Mouse (Mus musculus) spleen, postnatal 4 days (tissue): ENCODE results near the gene Krt81.

Experiments
- DNase-seq, 2 experiments: peaks; one replicate each; pipeline ENCODE4 v3.0.0; 2022; ENCODE audit warnings: low spot score in 2 of 2

Gene Krt81

DNA sequence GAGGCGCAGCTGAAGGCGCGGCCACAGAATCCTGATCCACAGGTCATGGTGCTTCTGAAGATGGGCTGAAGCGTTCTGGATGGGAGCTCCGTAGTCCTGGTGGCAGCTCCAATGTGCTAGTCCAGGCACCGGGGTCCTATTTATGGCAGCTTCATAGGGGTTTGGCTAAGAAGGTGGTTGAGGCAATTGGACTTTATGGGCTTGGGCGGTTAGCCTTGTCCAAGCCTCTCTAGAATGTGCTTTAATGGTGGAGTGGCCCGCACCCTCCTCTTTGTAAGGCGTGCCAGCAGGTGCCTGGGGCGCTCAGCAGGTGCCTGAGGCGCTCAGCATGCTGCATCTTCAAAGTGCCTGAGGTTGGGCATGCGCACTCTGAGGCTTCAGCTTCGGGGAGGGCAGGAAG lies at the start of gene Krt81:
Gene Krt81 (minus strand): TSS at position 101 of the 400 bp plus-strand sequence.
- no peak for DNase-seq

DNA sequence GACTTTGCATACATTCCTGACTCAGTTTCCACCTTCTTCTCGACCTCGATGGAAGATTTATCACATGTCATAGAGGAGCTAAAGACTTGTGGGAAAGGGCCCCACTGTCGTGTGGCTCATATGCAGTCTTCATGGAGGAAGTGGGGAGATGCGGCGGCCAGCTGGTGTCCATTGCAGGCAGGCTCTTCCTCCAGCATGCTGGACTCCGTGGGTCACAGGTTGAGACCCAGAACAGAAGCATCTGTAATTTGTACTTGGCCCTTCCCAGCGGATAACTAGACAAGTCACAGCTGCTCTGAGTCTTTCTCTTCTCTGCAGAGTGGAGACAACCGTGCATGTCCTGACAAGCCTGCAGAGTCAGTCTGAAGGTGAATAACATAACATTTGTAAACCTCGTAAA lies 44.7 kb upstream of the Krt81 start:
- no peak for DNase-seq

DNA sequence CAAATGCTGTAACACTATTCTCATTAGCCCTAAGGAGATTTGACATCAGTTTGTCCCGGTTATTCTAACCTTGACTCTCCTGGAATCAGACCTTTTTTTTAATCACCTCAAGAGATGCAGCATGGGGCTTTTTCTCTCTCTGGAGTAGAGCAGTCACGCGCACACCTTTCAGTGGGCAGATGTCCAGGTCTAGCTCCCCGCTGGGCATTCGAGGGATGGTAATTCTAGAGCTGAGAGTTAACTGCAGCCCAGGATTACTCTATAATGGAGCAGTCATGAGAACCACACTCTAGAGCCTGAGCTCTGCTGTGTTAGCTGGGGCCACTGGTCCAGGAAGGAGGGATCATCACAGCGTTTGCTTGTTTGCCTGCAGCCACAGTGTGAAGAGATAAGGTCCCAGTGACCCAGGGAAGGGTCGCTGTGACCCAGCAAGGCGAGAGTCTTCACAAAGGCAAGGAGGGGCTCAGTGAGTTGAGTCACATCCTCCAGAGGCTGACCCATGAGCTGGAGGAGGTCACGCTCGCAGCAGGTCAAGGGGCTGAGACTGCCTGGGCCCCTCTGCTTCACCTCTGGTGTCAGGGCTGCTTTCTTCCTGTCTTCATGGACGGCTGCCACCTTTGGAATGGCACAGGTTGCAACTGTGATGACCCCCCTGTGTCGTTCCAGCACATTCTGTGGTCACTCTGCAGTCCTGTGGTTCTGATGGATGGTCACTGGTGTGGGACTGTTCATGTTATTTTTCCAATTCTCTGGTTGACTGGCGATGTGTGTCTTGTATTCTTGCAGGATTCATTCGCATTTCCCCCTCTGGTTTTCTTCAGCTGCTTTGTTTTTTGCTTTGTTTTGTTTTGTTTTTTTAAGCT lies 43.6 kb upstream of the Krt81 start:
- DNase-seq: no peak

DNA sequence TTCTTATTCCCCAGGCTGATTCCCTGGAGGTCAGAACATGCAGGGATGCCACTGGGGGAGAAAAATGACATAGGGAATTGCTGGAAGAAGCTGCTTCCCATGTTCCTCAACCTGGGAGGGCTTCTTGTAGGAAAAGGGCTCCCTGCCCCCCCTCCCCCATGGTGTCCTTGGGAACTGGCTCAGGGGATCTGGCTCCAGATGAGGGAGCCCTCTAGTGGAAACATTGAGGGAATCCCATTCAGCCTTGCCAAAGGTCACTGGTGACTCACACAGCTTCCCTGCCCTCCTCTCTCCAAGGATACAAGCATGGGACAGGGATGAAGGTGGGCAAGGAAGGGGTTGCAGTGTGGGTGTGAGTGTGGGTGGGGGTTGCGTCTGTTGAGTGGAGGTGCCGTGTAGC lies 33.6 kb upstream of the Krt81 start:
- no peak for DNase-seq

DNA sequence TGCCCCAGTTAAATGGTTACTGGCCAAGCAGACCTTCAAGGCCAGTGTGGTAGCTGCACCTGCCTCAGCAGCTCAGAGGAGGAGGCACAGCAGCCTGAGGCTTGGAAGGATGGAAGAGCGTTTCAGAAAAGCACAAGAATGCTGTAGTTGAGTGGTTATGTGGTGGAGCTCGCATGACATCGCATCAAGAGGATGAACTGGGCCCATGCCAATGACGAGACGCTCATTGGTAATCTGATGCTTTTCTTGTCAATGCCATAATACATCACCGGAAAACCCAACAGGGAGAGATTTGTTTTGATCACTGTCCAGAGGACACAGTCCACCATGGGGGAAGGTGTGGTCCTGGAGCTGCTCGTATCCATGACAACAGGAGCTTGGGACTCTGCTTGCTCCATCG lies 31.7 kb upstream of the Krt81 start:
- DNase-seq: no peak

DNA sequence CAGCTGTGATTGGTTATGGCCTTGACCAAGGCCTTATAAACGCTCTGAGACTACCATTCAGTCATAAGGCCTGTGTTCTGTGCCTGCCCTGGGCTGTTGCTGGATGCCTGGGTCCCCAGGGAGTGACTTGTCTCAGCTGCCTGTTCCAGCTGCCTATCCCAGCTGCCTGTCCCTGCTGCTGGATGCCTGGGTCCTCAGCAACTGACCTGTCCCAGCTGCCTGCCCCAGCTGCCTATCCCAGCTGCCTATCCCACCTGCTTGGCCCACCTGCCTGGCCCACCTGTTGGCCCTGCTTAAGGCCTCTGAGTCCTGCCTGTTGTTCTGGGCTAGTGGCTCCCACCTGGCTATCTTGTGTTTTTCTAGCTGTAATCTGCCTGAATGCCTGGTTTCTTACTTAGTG lies 30.7 kb upstream of the Krt81 start:
- DNase-seq: no peak

DNA sequence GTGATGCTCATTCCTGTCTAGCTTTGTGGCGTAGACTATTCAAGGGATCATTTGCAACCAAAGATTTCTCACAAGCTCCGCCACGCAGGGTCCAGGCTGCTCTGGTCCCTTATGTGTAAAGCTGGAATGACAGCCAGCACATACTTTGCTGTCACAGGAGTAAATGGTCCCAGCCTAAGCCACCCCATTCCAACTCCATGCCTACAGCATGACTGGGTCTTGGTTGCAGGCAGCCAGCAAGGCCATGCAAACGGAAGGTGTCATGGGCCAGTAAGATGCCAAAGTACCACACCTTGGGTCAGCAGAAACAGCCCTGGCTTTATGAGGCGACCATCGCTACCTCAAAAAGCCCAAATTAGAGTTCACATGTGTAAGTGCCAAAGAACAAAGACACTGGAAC lies 30.2 kb upstream of the Krt81 start:
- DNase-seq: no peak

DNA sequence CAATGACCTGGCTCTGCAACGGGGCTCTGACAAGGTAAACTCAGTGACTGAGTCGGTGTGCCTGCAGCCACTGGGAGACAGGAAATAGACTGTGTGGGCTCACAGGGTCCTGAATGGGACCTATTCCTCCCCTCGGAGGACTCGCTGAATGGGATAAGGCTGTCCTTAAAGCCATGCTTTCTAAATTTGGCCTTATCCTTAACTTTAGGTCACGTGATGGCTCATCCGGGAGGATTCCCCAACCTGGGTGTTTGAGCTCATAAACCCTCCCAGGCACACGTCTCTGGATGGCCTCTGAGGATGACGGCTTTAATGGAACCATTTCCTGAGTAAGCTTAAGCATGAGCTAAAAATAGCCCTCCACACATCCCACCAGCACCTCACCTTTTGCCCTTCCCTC lies 29.2 kb upstream of the Krt81 start:
- no peak for DNase-seq

DNA sequence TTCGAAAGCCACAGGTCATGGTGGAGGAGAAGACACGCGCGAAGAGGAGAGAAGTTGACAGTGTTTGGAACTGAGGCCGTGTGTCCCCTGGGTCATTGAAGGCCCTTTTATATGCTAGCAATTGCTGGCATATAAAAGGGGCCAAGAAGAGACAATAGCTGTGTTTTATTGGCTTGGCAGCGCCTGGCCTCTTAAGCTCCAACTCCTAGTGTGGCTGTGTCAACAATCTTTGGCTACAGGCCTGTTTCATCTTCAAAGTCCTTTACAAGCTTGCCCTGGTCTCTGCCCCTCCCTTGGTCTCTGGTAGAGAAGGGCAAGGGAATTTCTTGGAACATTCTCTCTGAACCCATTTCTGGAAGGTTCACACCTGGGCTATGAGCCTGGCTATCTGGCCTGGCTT lies 27.9 kb upstream of the Krt81 start, which contains the start of gene Krt83:
Gene Krt83 (minus strand): TSS at position 82 of the 400 bp plus-strand sequence.
- no peak for DNase-seq

DNA sequence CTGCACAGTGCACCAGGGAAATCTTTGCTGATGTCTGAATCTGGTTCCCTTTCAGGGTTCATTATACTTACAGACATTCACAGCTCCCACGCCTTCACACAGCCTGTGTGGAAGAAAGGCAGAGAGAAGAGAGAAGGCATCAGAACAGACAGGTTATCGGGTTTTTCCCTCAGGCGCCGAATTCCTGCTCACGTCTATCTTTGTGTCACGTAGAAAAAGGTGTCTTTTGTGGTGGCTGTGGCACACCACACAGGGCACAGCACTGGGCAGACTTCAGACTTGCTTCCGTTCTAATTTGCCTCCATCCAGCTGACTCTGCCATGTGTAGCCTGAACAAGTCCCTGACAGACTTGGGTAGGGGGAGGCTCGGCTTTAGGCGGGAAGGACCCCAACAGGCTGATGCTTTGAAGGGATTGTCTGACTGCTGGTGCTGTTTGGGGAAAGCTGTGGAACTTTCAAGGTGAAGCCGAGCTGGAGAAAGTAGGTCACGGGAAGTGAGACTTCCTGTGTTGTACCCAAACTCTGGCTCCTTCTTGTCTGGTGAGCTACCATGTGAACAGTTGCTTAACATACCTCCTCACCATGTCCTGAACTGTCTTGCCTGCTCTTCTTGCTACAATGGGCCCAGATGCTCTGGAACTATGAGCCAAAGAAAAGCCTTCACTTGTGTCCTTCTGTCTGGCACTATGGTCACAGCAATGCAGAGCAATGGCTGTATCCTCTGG lies 22.5 kb upstream of the Krt81 start:
- DNase-seq: no peak

DNA sequence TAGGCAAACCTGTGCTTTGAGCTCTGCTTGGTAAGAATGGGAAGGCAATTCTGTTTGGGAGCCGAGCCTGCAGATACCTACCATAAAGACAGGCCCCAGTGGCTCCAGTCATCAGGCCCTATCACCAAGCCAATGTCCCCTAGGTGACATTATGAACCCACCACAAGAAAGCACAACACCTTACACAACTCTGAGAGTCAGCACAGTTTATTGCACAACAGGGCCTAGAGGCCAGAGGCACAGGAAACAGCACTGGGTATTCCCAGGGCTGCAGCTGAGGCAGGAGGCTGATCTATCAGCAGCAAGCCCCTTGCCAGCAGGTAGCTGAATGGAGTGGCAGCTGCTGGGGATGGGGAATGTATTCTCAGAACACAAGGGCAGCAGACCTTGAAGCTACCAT lies 21.4 kb upstream of the Krt81 start:
- no peak for DNase-seq

DNA sequence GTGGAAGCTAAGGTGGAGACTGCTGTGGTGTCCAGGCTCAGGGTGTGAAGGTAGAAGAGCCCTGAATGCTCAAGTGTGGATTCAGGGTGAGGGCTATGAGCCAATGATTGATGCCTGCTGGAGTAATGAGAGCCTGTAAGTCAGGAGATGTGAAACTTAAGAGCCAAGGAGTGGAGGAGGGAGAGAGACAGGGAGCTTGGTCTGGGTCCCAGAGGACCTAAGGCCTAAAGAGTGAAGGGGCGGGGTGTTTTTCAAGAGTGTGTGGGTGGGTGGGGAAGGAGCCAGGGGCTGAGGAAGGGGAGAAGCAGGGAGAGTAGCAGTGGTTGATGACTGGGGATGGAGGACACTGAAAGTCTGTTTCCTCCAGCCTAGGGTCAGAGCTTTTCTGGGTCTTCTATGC lies 20.1 kb upstream of the Krt81 start:
- DNase-seq: no peak

DNA sequence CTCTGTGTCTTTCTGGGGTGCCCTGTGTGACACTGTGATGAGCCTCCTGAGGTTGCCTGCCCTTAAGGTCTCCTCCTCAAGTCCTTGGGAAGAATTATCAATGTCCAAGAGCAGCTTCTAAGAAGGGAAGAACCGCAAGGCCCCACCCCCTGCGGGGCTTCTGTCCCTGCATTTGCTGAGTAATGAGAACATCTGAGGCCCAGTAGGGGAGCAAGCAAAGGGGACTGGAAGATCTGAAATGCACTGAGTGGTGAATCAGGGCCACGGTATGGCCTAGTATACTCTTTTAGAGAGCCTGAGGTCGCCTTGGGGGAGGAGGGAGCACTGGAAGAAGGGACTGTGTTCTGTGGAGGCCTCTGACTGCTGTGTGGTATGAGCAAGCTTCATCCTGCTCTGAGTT lies 18.5 kb upstream of the Krt81 start:
- DNase-seq: no peak

DNA sequence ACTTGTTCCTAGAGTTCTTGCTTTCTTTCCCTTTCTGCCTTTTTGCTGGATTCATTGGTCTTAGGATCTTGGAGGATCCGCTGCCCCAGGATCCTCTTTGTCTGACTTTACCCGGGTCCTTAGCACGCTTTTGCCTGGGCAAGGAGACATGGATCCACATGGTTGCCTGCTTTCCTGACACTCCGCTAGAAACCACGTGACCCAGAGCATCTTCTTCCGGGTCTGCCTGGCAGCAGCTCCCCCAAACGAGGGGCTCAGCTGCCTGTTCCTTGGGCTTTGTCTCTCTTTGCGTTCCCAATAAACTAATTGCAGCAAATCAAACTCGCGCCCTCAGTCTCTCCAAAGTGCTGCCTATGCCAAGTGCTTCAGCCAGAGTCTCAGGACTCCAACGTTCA lies 16.1 kb upstream of the Krt81 start:
- no peak for DNase-seq

DNA sequence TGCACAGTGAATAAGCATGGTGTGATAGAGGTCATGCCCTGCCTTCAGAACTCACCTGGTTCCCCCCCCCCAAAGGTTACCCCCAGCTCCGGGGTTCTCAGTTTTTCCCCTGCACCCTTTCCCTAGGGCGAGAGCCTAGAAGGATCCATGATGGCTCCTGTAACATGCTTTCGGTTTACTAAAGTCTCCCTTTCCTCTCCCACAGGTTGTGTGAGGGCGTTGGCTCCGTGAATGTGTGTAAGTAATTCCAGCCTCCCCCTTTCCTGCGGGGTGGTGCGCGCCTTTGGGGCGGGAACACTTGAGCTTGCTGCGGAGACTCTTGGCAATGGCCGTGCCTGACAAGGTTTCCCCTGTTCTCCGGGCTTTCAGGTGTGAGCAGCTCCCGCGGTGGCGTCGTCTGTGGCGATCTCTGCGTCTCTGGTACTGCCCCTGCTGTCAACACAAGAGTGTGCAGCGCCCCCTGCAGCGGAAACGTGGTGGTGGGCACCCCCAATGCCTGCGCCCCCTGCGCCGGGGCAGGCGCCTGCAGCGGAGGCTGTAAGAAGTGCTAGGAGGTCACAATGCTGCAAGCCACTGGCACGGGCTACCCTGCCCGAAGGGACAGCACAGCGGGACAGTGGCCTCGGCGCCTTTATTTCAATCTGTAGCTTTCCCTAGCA lies 15.6 kb upstream of the Krt81 start:
- peak; percentile 39 to 78 for DNase-seq

DNA sequence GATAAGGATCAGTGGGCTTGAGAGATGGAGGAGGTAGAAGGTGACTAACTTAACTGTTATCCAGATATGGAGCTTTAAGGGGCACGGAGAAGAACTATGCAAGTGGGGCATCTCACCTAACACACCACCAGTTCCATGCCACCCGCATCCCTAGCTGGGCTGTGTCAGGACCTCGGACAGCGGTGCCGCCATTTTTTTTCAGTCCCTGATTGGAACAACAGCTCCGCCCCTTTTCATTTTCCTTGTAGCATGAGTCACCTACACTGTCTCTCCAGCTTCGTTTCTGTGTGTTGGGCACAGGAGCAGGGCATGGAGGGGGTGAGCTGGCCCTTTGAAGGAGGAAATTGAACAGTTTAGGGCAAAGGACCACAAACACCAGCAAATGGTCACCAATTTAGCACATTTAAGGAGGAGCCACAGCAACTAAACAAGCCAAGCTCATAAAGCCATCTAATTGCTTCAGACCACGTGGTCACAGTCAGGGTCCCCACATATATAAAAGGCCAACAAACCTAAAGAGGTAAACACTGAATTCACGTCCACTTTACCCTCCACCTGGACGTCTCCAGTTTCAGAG lies 9.5 kb upstream of the Krt81 start, which contains the start of gene Krt86:
Gene Krt86 (plus strand): TSS at position 527 of the 577 bp plus-strand sequence.
- DNase-seq: no peak

DNA sequence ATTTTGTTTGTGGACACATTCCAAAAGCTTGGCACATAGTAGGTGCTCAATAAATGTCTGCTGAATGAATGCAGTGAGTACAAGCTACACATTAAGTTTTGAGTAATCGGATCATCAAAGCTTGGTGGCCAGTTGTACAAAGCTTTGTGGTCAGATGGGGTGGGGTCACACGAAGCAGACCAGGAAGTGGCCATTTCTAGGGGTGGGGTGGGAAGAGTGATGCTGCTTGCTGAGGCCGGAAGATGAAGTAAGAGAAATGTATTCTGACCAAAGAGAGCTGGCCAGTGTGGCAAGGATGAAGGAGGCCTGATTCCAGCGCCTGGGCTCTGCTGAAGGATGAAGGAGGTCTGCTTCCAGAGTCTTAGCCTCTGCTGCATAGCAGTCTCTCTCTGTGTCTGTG lies 5.5 kb upstream of the Krt81 start:
- no peak for DNase-seq

DNA sequence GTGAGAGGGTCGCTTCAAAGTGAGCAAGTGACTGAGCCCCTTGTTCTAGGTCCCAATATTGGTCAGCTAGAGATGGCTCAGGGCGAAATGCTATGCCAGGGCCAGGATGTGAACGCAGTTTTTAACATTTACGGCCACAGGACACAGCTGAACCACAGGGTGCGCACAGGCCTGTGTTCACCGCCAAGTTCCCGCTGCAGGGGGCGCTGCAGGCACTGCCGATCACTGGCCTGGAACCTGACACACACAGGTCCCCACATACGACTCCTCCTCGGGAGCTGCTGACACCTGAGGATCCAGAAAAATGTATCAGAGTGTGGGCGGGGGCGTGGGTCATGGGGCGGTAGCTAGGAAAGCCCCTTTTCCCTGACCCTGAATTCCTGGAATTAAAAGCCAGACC lies 4.3 kb downstream of the Krt81 start:
- DNase-seq: no peak

DNA sequence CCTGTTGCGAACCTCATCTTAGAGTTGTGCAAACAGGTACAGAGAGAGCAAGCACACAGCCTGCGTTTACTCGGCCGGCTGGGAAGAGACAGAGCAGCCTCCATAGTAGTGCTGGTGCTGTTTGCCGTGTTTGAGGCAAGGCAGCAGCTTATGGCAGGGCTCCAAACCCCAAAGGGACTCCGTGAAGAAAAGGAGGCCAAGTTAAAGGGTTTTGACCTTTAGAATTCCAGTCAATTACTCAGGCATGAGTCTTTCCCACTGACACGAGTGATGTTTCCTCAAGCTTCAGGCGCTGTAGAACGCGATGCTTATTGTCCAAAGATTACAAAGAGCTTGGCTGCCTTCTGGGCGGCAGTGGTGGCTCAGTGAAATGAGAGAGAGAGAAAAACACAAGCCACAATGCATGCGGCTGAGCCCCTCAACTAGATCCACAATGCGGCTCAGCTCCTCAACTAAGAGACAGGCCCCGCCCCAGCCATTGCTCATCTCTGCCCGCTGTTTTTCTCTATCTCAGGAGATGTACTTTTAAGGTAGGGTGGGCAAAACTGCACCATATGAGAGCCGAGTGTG lies 5.1 kb downstream of the Krt81 start:
- no peak for DNase-seq

DNA sequence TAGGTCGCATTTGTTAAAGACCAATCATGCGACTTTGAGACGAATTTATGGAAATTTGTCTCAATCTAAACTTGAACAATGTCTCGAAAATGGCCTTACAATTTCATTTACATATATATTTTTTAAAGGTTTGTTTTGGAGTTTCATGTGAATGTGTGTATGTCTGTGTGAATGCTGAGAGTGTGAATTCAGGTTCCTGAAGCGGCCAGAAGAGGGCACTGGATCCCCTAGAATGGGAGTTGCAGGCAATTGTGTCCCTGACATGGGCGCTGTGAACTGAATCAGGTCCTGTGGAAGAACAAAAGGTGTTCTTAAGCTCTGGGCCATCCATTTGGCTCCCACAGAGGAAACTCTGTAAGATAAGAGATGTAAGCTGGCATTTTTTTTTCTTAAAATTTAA lies 7.7 kb downstream of the Krt81 start:
- no peak for DNase-seq

DNA sequence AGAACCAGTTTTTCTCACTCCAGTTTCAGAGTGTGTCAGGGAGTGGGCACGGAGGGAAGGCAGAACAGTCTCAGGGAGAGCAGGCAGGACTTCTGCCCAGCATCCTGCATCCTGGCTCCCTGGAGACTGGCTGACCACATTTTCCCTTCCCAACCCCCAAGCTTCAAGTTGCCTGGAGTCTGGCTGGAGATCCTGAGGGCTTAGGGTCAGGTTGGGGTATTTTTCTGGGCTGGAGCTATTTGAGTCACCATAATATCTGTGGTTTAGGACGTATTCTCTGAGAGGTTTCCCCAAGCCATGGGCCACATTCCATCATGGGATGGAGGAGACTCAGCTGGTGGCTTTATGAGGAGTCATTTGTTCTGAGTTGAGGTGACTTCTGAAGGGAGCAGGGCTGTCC lies 8.3 kb downstream of the Krt81 start:
- DNase-seq: no peak

DNA sequence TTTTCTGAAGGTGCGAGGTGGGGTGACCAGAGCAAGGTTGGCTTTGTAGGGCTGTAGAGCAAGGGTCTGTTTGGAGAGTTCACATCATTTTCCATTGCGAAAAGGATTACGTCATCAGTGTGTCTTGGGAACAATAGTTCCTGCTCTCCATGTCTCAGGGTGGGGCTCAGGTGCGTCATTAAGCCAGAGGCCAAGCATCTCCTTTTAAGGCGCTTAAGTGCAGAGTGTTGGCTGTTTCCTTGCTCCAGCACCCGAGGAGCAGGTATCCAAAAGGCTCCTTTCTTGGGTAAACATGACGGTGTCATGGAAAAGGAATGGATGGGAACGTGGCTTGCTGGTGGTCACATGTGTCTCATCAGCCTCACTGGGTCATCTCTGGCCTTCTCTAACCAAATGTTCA lies 8.8 kb downstream of the Krt81 start:
- no peak for DNase-seq
